Mouse (Mus musculus): ENCODE measurements around the gene Rab11fip5. TPM values are rescaled to one million over a fixed set of nuclear protein-coding genes. Genes with fewer than 3 reads are reported as not detected.

Gene Rab11fip5
- total RNA-seq, 2 experiments from 2014 or later, result 60.7 to 61.2 TPM

DNA sequence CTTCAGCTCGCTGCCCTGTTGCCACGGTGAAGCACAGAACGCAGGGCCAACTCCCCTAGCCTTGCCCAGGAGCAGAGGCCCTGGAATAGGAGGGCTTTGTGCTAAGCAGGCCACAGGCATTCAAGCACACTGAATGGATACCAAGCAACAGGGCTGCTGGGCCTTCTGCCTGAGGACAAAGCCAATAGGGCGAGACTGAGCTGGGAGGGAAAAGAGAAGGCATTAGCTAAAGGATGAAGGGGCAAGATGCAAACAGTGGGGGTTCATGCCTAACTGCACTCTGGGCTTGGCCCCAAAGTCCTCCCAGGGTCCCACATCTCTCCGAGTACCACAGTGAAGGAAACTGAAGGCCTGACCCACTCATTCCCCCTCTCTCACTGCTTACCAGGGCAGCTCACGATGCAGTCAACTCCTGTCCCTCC, 54.0 kb downstream of the Rab11fip5 start:
- DNase-seq (ENCODE audit: low spot score in 2 of 2), result peak in 1 of 2 experiments; percentile 60

DNA sequence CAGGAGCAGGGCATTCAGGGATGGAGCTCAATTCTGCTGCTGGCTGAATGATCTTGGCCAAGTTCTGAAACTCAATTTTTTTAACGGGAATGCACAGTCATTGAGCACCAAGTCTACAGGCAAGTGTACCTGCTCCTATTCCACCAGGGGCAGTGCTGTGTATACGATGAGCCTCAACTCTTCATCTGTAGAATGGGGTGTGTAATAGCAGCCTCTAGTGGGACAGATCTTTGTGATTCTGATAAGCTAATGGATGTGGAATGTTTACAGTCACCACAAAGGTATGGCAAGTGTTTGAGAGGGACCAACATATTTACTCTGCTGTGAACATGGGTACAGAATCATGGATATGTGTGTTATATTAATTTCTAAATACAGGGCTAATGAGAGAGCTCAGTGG, 58.2 kb downstream of the Rab11fip5 start:
- DNase-seq (ENCODE audit: low spot score in 2 of 2), result no peak

DNA sequence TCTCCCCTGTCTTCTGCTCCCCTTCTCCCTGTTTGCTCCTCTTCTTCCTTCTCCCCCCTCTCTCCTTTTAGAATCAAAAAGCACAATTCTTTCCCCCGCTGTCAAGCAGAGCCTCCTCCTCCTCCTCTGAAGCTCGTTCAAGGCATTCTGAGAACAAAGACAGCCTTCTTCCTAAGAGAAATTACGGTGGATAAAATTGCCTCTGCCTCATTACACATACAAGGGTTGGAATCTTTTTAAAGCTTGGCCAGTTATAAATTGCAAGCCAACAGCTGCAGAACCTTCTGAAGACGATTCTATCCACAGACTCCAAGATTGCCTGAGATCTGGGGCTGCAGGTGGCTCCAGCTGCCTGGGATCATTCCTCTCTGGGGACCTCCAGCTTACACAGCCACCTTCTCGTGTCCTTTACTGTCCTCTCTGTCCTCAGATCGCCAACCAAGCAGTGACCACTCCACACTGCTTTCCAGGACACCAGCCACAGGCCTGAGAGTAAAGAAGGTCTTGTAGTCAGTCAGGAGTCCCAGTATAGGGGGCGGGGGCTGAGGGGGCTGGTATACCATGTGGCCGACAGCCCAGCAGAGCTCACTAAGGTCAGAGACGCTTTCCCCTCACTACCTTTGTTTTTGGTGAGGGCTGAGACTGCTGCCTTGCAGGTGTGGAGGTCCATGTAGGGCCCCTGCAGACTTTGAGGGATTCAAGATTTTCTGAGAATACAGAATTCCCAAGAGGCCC, 60.2 kb downstream of the Rab11fip5 start:
- no peak for DNase-seq (ENCODE audit: low spot score in 2 of 2)

GRCm38 (mm10) chr6:85307894-85308293, 66.5 kb downstream of the Rab11fip5 start:
- DNase-seq (ENCODE audit: low spot score in 2 of 2), result no peak

GRCm38 (mm10) chr6:85306375-85306774, 68.1 kb downstream of the Rab11fip5 start:
- no peak for DNase-seq (ENCODE audit: low spot score in 2 of 2)

- no peak for DNase-seq (ENCODE audit: low spot score in 2 of 2)
Measured at GRCm38 (mm10) chr6:85305826-85306225, 68.6 kb downstream of the Rab11fip5 start.

GRCm38 (mm10) chr6:85304966-85305365, 69.5 kb downstream of the Rab11fip5 start:
- no peak for DNase-seq (ENCODE audit: low spot score in 2 of 2)

- peak; percentile 52 to 74 for DNase-seq (ENCODE audit: low spot score in 2 of 2)
Measured at GRCm38 (mm10) chr6:85302326-85303055, 71.9 kb downstream of the Rab11fip5 start.

DNA sequence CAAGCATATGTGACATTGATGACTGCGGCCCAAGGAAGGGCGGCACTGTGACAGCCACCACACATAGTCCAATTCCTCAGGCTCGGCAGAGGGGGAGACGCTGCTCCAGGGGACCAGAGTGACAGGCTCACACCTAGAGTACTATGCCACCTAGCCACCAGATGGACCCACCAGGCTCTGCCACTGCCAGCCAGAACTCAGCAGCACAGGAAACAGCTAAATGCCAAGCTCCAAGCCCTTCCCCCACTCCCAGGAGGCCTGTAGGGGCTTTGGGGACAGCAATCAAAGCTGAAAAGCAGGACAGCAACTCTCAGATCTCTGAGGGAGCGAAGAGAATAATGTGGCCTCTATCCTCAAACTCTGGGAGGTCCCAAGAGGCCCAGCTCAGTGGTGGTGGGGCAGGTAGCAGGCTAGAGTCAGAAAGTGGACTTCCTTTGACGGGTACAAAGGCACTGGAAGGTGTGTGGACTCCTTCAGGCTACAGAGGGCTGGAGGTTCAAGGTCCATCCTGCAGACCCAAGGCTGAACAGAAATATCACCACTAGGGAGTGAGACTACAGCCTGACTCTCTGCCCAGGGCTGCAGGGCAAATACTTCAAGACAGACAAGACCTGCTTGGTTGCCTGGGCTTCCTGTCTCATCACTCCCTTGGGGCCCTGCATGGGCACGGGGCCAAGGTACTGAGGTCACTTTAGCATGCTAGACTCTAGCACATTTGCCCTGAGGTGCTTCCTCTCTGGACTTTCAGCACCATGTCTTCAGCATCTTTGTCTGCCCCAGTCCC, 78.9 kb downstream of the Rab11fip5 start:
- no peak for DNase-seq (ENCODE audit: low spot score in 2 of 2)

DNA sequence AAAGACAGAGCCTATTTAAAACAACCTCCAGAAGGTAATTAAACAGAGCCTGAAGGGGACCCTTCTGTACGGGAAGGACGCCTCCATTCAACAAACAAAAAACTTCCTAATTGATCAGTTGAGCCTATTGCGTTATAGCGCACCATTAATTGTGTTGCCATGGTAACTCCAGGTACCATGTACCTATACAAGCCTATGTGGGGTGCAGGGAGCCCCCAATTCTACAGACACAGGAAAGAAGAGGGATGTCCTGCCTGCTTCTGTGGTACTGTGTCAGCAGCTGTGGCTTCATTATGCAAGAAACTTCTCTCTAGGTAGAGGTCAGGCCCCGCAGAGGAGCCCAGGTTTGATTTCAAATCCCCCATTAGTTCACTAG, 80.4 kb downstream of the Rab11fip5 start:
- DNase-seq (ENCODE audit: low spot score in 2 of 2), result no peak

DNA sequence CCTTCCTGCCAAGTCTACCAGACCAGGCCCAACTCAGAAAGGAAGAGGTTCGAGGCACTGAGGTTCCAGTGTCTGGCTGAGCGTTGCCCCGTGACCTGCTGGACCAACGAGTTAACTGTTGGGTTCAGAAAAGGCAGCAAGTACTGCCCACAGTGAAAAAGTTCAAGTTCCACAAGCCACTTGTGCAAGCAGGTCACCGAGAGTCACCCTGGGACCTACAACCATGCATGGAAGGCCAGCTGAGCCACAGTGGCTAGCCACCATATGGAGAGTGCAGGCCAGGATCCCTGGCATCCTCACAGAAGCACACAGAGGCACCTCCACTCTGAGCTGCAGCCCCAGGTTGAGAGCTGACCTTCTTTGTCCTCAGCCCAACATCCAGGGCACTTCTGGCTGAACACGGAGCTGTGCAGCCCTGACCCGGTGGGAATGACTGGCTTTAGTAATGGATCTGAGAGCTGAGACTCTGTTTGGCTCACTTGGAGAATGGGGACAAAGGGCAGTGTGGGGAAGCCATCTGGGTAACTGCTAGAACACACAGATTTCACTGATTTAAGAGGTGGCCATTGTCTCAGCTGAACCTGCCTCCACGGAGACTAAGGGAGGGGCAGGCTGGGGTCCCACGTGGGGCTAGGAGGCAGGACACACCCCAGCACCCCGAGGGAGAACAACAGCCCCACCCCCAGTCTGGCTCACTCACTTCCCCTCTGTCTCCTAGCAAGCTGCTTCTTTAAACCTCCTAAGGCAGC, 81.0 kb downstream of the Rab11fip5 start:
- DNase-seq (ENCODE audit: low spot score in 2 of 2), result no peak

GRCm38 (mm10) chr6:85290869-85291824, 83.3 kb downstream of the Rab11fip5 start:
- DNase-seq (ENCODE audit: low spot score in 2 of 2), result no peak

GRCm38 (mm10) chr6:85288193-85288857, 86.1 kb downstream of the Rab11fip5 start:
- DNase-seq (ENCODE audit: low spot score in 2 of 2), result no peak

- DNase-seq (ENCODE audit: low spot score in 2 of 2), result no peak
Measured at GRCm38 (mm10) chr6:85286283-85287047, 88.0 kb downstream of the Rab11fip5 start.

All from layer of hippocampus, adult 18-20 months (tissue).